Mouse (Mus musculus): Measurements from ENCODE around the gene Vps41. TPM values are rescaled to one million over a fixed set of nuclear protein-coding genes. Genes with fewer than 3 reads are reported as not detected.

The Vps41 gene
- polyA plus RNA-seq, 2 experiments = 9.6 to 22.9 TPM

DNA sequence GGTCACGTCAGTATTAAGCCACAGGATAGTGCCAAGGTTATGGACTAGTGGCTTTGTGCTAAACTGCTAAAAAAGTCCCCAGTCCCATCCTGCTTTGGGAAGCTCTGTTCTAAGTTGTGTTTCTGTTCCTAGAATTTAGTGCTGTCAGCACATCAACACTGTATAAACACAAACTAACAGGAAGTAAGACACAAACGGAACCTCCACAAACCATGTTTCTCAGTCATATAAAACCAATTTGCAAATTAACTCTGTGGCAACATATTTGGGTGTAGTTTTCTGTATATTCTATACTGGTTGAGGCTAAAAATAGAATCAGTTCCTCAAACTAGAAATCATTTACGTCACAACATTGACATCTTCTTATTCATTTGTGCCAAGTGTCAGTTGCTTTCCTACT lies 83.3 kb downstream of the Vps41 start:
- Histone ChIP-seq H3K4me3 (ENCODE audit: insufficient read depth in 1 of 2, low read depth in 2 of 2, low read length in 2 of 2) (no peak overlapping the region), H3K27ac (no peak overlapping the region), H3K27me3 (ENCODE audit: control insufficient read depth, insufficient read depth, low read length) (no peaks in the 10 kb centered on the region), H3K9ac (replicated peaks) (no peak overlapping the region), H3K9me3 (ENCODE audit: control insufficient read depth, low read length) (no peaks in the 10 kb centered on the region), H3K4me1 (replicated peaks; ENCODE audit: control insufficient read depth in 2 of 2, insufficient read depth in 2 of 2, low read length in 1 of 2) (no peaks in the 10 kb centered on the region), H3K4me2 (ENCODE audit: low read depth) (no peak overlapping the region), H3K36me3 (replicated peaks; ENCODE audit: control insufficient read depth, insufficient read depth, low read depth) (no peaks in the 10 kb centered on the region)
- no peak for ATAC-seq (ENCODE audit: insufficient read depth)
- no peak for DNase-seq (ENCODE audit: low read depth in 3 of 3, low spot score in 3 of 3)
- TF ChIP-seq CTCF (IDR thresholded peaks at IDR 0.05; ENCODE audit: low read depth) (no peak), EP300 (IDR thresholded peaks at IDR 0.05; ENCODE audit: low read depth) (no peak)
- WGBS (ENCODE audit: insufficient replicate concordance) = 51% methylated on average over 3 of the region's 3 CpGs

DNA sequence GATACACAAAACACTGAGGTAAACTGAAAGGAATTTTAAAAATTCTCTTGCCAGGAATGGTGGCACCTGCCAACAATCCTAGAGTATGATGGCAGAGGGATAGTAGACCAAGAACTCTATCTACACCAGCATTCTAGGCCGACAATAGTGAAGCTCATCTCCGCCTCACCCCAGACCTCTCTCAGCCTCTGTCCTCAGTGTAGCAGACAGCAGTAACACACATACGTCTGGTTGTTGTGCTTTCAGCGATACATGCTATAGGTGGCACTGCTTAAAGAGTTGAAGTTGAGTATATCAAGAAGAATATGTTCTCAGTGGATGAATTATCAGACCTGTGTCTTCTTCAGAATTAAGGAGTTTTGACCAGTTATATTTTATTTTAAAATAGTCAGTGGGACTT lies 92.4 kb downstream of the Vps41 start:
- no peak for TF ChIP-seq EP300 (IDR thresholded peaks at IDR 0.05; ENCODE audit: low read depth)
- no peak for TF ChIP-seq CTCF (IDR thresholded peaks at IDR 0.05; ENCODE audit: low read depth)
- 81% methylated on average over 4 of the region's 4 CpGs for WGBS (ENCODE audit: insufficient replicate concordance)
- H3K27ac ChIP-seq = no peak overlapping the region
- DNase-seq (ENCODE audit: low read depth in 3 of 3, low spot score in 3 of 3) (no peak), ATAC-seq (ENCODE audit: insufficient read depth) (no peak)
- H3K9me3 ChIP-seq (ENCODE audit: control insufficient read depth, low read length) = no peaks in the 10 kb centered on the region
- H3K36me3 ChIP-seq (replicated peaks; ENCODE audit: control insufficient read depth, insufficient read depth, low read depth) = no peaks in the 10 kb centered on the region
- no peak overlapping the region for H3K4me2 ChIP-seq (ENCODE audit: low read depth)
- H3K9ac ChIP-seq (replicated peaks) = no peak overlapping the region
- no peaks in the 10 kb centered on the region for H3K4me1 ChIP-seq (replicated peaks; ENCODE audit: control insufficient read depth in 2 of 2, insufficient read depth in 2 of 2, low read length in 1 of 2)
- no peak overlapping the region for H3K4me3 ChIP-seq (ENCODE audit: insufficient read depth in 1 of 2, low read depth in 2 of 2, low read length in 2 of 2)
- no peaks in the 10 kb centered on the region for H3K27me3 ChIP-seq (ENCODE audit: control insufficient read depth, insufficient read depth, low read length)

DNA sequence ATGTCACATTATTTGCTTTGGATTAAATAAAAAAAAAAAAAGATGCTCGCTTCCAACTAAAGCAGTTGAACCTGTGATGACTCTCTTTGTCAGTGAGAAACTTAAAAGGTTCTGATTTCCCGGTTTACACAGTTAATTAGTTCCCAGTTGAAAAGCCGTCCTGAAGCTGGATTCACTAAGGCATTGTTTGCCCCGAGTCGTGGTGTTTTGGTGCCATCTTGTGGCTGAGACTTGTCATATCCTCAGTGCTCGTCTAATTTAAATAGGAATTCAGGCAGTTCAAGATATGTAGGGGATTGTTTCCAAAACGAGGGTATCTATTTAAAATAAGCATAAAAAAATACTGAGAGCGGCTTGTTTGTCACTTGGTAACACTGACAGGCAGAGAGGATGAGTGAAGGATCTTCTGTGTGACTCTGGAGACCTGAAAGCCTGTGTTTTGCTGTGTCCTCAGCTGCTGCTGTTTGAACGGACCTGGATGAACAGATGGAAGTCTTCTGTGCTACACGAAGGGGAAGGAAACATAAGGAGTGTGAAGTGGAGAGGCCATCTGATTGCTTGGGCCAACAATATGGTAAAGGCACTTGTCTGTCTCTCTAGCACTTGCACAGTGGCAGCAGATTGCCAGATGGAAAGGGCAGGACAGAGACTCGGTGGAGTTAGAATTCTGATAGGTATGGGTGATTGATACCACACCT lies 93.0 kb downstream of the Vps41 start:
- H3K27ac ChIP-seq = no peak overlapping the region
- TF ChIP-seq EP300 (IDR thresholded peaks at IDR 0.05; ENCODE audit: low read depth) = no peak
- peak; percentile 73 for TF ChIP-seq CTCF (IDR thresholded peaks at IDR 0.05; ENCODE audit: low read depth)
- no peaks in the 10 kb centered on the region for H3K4me1 ChIP-seq (replicated peaks; ENCODE audit: control insufficient read depth in 2 of 2, insufficient read depth in 2 of 2, low read length in 1 of 2)
- no peak overlapping the region for H3K4me2 ChIP-seq (ENCODE audit: low read depth)
- no peak overlapping the region for H3K9ac ChIP-seq (replicated peaks)
- no peaks in the 10 kb centered on the region for H3K27me3 ChIP-seq (ENCODE audit: control insufficient read depth, insufficient read depth, low read length)
- no peaks in the 10 kb centered on the region for H3K9me3 ChIP-seq (ENCODE audit: control insufficient read depth, low read length)
- ATAC-seq (ENCODE audit: insufficient read depth) = no peak
- DNase-seq (ENCODE audit: low read depth in 3 of 3, low spot score in 3 of 3) = peak; percentile 11 to 40 (median 27)
- no peak overlapping the region for H3K4me3 ChIP-seq (ENCODE audit: insufficient read depth in 1 of 2, low read depth in 2 of 2, low read length in 2 of 2)
- no peaks in the 10 kb centered on the region for H3K36me3 ChIP-seq (replicated peaks; ENCODE audit: control insufficient read depth, insufficient read depth, low read depth)
- 27% methylated on average over 11 of the region's 11 CpGs for WGBS (ENCODE audit: insufficient replicate concordance)

DNA sequence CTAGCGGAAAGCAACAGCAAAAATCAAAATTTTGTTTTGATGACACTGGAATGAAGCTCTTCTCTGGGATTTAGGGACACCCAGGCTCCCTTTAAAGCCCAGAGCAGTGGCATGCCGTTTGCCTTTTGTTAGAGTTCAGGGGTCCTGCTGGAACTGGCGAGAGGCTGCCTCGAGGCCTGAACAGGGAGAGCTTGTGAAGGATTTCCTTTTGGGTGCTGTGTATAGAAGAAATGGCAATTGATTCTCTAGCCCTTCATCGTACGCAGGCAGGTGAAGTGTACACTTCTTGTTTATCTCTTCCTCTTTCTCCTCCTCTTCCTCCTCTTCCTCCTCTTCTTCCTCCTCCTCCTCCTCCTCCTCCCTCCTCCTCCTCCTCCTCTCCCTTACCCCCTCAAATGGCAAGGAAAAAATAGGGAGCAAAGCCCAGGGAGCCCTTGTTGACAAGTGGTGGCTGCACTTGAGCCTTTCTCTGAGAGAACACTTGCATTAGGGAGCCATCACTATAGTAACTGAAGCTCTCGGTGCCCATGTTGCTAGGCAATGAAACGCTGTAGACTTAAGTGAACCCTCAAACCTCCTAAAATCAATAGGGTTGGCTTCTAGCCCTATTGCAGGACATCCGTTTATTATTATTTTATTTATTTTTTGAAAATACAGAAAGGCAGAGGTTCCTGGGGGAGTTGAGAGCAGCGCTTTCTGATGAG lies 107.5 kb downstream of the Vps41 start:
- no peak overlapping the region for H3K4me3 ChIP-seq (ENCODE audit: insufficient read depth in 1 of 2, low read depth in 2 of 2, low read length in 2 of 2)
- no peaks in the 10 kb centered on the region for H3K9me3 ChIP-seq (ENCODE audit: control insufficient read depth, low read length)
- TF ChIP-seq CTCF (IDR thresholded peaks at IDR 0.05; ENCODE audit: low read depth) (no peak), EP300 (IDR thresholded peaks at IDR 0.05; ENCODE audit: low read depth) (no peak)
- H3K4me1 ChIP-seq (replicated peaks; ENCODE audit: control insufficient read depth in 2 of 2, insufficient read depth in 2 of 2, low read length in 1 of 2) = peaks cover 3 to 13% of the 10 kb centered on the region in 2 experiments; a peak in 3 of 4 replicates
- no peak for DNase-seq (ENCODE audit: low read depth in 3 of 3, low spot score in 3 of 3)
- no peak overlapping the region for H3K4me2 ChIP-seq (ENCODE audit: low read depth)
- ATAC-seq (ENCODE audit: insufficient read depth) = no peak
- peaks cover 3% of the 10 kb centered on the region; the same call in 1 of the 2 replicates for H3K36me3 ChIP-seq (replicated peaks; ENCODE audit: control insufficient read depth, insufficient read depth, low read depth)
- WGBS (ENCODE audit: insufficient replicate concordance) = 74% methylated on average over 10 of the region's 10 CpGs
- H3K27me3 ChIP-seq (ENCODE audit: control insufficient read depth, insufficient read depth, low read length) = no peaks in the 10 kb centered on the region
- H3K27ac ChIP-seq = no peak overlapping the region
- no peak overlapping the region for H3K9ac ChIP-seq (replicated peaks)

DNA sequence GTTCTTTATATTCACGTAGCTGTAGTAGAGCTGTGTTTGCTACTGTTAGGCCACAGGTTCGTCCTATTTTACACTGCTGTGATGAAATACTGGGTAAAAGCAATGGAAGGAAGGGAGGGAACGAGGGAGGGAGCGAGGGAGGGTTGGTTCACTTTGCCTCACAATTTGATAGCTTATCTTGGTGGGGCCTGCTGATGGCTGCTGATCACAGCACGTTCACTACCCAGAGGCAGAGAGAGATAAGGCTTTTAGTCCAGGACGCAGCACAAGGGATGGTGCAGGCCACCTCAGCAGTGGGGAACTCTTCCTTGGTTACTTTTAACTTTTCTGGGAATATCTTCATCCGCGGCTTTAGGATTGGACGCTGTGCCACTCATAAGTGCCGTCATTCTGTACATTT lies 109.9 kb downstream of the Vps41 start:
- no peaks in the 10 kb centered on the region for H3K9me3 ChIP-seq (ENCODE audit: control insufficient read depth, low read length)
- no peak overlapping the region for H3K4me3 ChIP-seq (ENCODE audit: insufficient read depth in 1 of 2, low read depth in 2 of 2, low read length in 2 of 2)
- peak; percentile 67 for TF ChIP-seq EP300 (IDR thresholded peaks at IDR 0.05; ENCODE audit: low read depth)
- no peak for TF ChIP-seq CTCF (IDR thresholded peaks at IDR 0.05; ENCODE audit: low read depth)
- H3K27ac ChIP-seq = no peak overlapping the region
- H3K27me3 ChIP-seq (ENCODE audit: control insufficient read depth, insufficient read depth, low read length) = no peaks in the 10 kb centered on the region
- 49% methylated on average over 10 of the region's 10 CpGs for WGBS (ENCODE audit: insufficient replicate concordance)
- DNase-seq (ENCODE audit: low read depth in 3 of 3, low spot score in 3 of 3) = peak; percentile 14 to 33 (median 15)
- H3K36me3 ChIP-seq (replicated peaks; ENCODE audit: control insufficient read depth, insufficient read depth, low read depth) = peaks cover 3% of the 10 kb centered on the region; the same call in 1 of the 2 replicates
- no peak overlapping the region for H3K4me2 ChIP-seq (ENCODE audit: low read depth)
- ATAC-seq (ENCODE audit: insufficient read depth) = peak; percentile 89
- no peak overlapping the region for H3K9ac ChIP-seq (replicated peaks)
- peaks cover 3 to 13% of the 10 kb centered on the region in 2 experiments; a peak in 3 of 4 replicates for H3K4me1 ChIP-seq (replicated peaks; ENCODE audit: control insufficient read depth in 2 of 2, insufficient read depth in 2 of 2, low read length in 1 of 2)

Data from liver, embryonic 14.5 days (tissue).